Comparison of ENCODE assay signal across 1 mouse cellular context in the genomic region with DNA sequence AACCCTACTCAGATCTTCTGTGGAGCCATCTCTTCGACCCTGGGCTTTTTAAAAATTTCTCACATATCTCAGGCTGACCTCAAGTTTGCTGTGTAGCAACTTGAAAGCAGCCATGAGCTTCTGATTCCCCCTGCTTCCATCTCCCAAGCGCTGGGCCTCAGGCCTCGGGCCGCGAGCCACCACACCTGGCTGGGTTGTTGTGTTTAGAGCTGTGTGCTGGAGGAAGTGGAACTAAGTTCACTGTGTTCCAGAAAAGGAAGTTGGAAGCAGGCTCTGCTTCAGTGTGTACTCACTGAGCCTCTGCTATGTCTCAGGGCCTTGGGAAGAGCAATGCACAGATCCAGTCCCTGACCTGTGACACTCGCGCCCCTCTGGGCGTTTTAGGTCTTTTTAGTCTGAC.
TF ChIP-seq lines count a peak whose summit lies in the region.

No protein-coding gene starts in this region.

TF ChIP-seq in CH12.LX, 34 proteins besides CTCF, POLR2A, EP300 and RAD21:
- TF ChIP-seq MAX (IDR thresholded peaks at IDR 0.05; ENCODE audit: low read length) (no peak), ZMIZ1 (IDR thresholded peaks at IDR 0.05; ENCODE audit: low read depth, low read length) (no peak), NRF1 (IDR thresholded peaks at IDR 0.05; ENCODE audit: low read depth, low read length) (no peak), JUND (conservative IDR thresholded peaks at IDR 0.05; ENCODE audit: low read depth, low read length) (no peak), TCF12 (IDR thresholded peaks at IDR 0.05; ENCODE audit: low read depth, low read length) (no peak), E2F4 (IDR thresholded peaks at IDR 0.05; ENCODE audit: insufficient replicate concordance, low read depth, low read length) (no peak), MYC (IDR thresholded peaks at IDR 0.05; ENCODE audit: low read depth, low read length) (no peak), ZNF384 (IDR thresholded peaks at IDR 0.05; ENCODE audit: low read depth, low read length) (no peak), SMC3 (IDR thresholded peaks at IDR 0.05; ENCODE audit: low read depth, low read length) (no peak), KAT2A (IDR thresholded peaks at IDR 0.05; ENCODE audit: insufficient replicate concordance, low read length) (no peak), USF2 (conservative IDR thresholded peaks at IDR 0.05; ENCODE audit: low read depth, low read length) (no peak), CHD1 (IDR thresholded peaks at IDR 0.05; ENCODE audit: low read depth, low read length) (no peak), SIN3A (IDR thresholded peaks at IDR 0.05; ENCODE audit: low read length) (no peak), MXI1 (IDR thresholded peaks at IDR 0.05; ENCODE audit: low read depth, low read length) (no peak), ELF1 (IDR thresholded peaks at IDR 0.05; ENCODE audit: low read depth, low read length) (no peak)
